Mouse (Mus musculus) MEL (cell line): ENCODE measurements around the gene Lrrk1. TPM values are rescaled to one million over a fixed set of nuclear protein-coding genes. Genes with fewer than 3 reads are reported as not detected.

ENCODE experiments used
- DNase-seq: peaks from one replicate; pipeline ENCODE4 v3.0.0; 2011; ENCODE audit warnings: low read depth, low spot score
- H3K27ac ChIP-seq: 2 replicates; pipeline ENCODE4 v1.5.1; 2012; ENCODE audit warnings: low read depth, mild to moderate bottlenecking, control low read depth, low read length, moderate library complexity; ENCODE audit not compliant: control insufficient read depth
- H3K27me3 ChIP-seq, 2 experiments: fragments of 150-350 bp in 1 of 2; sonication (generic) in 1 of 2; 2 replicates each; pipeline ENCODE4 v1.6.1; 2012; ENCODE audit warnings: low read length in 2 of 2, mild to moderate bottlenecking in 2 of 2, improper control_type of control experiment in 1 of 2, moderate library complexity in 1 of 2; ENCODE audit not compliant: insufficient read depth in 2 of 2, control insufficient read depth in 1 of 2
- H3K36me3 ChIP-seq, 2 experiments: 2 replicates each; pipeline ENCODE4 v1.6.1; 2012 to 2014; ENCODE audit warnings: low read length in 2 of 2, improper control_type of control experiment in 1 of 2, inconsistent platforms in 1 of 2, mild to moderate bottlenecking in 1 of 2; ENCODE audit not compliant: insufficient read depth in 2 of 2, control insufficient read depth in 1 of 2
- H3K4me1 ChIP-seq, 2 experiments: fragments of 150-350 bp in 1 of 2; sonication (generic) in 1 of 2; 2 replicates each; pipeline ENCODE4 v1.6.1; 2012; ENCODE audit warnings: low read length in 2 of 2, improper control_type of control experiment in 1 of 2, mild to moderate bottlenecking in 1 of 2; ENCODE audit not compliant: insufficient read depth in 2 of 2, control insufficient read depth in 1 of 2
- H3K4me3 ChIP-seq, 2 experiments: fragments of 150-350 bp in 1 of 2; sonication (generic) in 1 of 2; 2 replicates each; pipeline ENCODE4 v1.5.1; 2012; ENCODE audit warnings: low read depth in 2 of 2, low read length in 2 of 2, mild to moderate bottlenecking in 2 of 2, moderate library complexity in 2 of 2, control low read depth in 1 of 2, improper control_type of control experiment in 1 of 2; ENCODE audit not compliant: control insufficient read depth in 1 of 2, insufficient read depth in 1 of 2
- H3K79me2 ChIP-seq: 2 replicates; pipeline ENCODE4 v1.6.1; 2012; ENCODE audit warnings: mild to moderate bottlenecking, low read length, moderate library complexity; ENCODE audit not compliant: control insufficient read depth, poor library complexity, insufficient read depth
- H3K9ac ChIP-seq: 2 replicates; pipeline ENCODE4 v1.6.1; 2012; ENCODE audit warnings: low read depth, mild to moderate bottlenecking, control low read depth, low read length, moderate library complexity; ENCODE audit not compliant: control insufficient read depth, poor library complexity, severe bottlenecking
- H3K9me3 ChIP-seq: fragments of 150-350 bp; sonication (generic); replicated peaks from 2 replicates; pipeline ENCODE4 v1.6.1; 2012; ENCODE audit warnings: mild to moderate bottlenecking, low read length, improper control_type of control experiment, moderate library complexity; ENCODE audit not compliant: insufficient read depth
- CTCF ChIP-seq, 3 experiments: IDR thresholded peaks in 2 of 3; conservative IDR thresholded peaks in 1 of 3; 2 replicates each; pipeline ENCODE4 v1.5.1; 2011 to 2012; ENCODE audit warnings: low read length in 3 of 3, low read depth in 2 of 3, mild to moderate bottlenecking in 2 of 3, improper control_type of control experiment in 1 of 3, inconsistent platforms in 1 of 3, mixed read lengths in 1 of 3, moderate library complexity in 1 of 3; ENCODE audit not compliant: control insufficient read depth in 1 of 3, insufficient read depth in 1 of 3, poor library complexity in 1 of 3, severe bottlenecking in 1 of 3
- ETS1 ChIP-seq: IDR thresholded peaks from 2 replicates; pipeline ENCODE4 v1.6.1; 2012; ENCODE audit warnings: low read depth, mild to moderate bottlenecking, inconsistent platforms, low read length, improper control_type of control experiment, moderate library complexity
- GABPA ChIP-seq: IDR thresholded peaks from 2 replicates; pipeline ENCODE4 v1.6.1; 2012; ENCODE audit warnings: low read depth, mild to moderate bottlenecking, inconsistent platforms, low read length, improper control_type of control experiment, moderate library complexity
- HCFC1 ChIP-seq: IDR thresholded peaks from 2 replicates; pipeline ENCODE4 v1.6.1; 2012; ENCODE audit warnings: low read depth, mild to moderate bottlenecking, inconsistent platforms, low read length, improper control_type of control experiment, moderate library complexity
- KAT2A ChIP-seq: conservative IDR thresholded peaks from 2 replicates; pipeline ENCODE4 v1.6.1; 2012; ENCODE audit warnings: low read depth, low read length, improper control_type of control experiment, inconsistent platforms
- MAFK ChIP-seq: IDR thresholded peaks from 2 replicates; pipeline ENCODE4 v1.6.1; 2011; ENCODE audit warnings: low read depth, mild to moderate bottlenecking, low read length, improper control_type of control experiment, borderline replicate concordance
- MAX ChIP-seq: IDR thresholded peaks from 2 replicates; pipeline ENCODE4 v1.6.1; 2011; ENCODE audit warnings: low read length, improper control_type of control experiment
- MYB ChIP-seq: IDR thresholded peaks from 2 replicates; pipeline ENCODE4 v1.6.1; 2011; ENCODE audit warnings: mild to moderate bottlenecking, low read depth, low read length, improper control_type of control experiment
- NRF1 ChIP-seq: IDR thresholded peaks from 2 replicates; pipeline ENCODE4 v1.6.1; 2014; ENCODE audit warnings: low read depth, mild to moderate bottlenecking, inconsistent platforms, low read length, improper control_type of control experiment, moderate library complexity; ENCODE audit not compliant: poor library complexity, insufficient read depth, severe bottlenecking
- TAL1 ChIP-seq: IDR thresholded peaks from 2 replicates; pipeline ENCODE4 v1.6.1; 2012; ENCODE audit warnings: mild to moderate bottlenecking, inconsistent platforms, low read length, moderate library complexity, mixed read lengths
- UBTF ChIP-seq: IDR thresholded peaks from 2 replicates; pipeline ENCODE4 v1.6.1; 2012; ENCODE audit warnings: low read depth, mild to moderate bottlenecking, inconsistent platforms, low read length, improper control_type of control experiment, moderate library complexity, borderline replicate concordance; ENCODE audit not compliant: insufficient read depth
- ZKSCAN1 ChIP-seq: IDR thresholded peaks from 2 replicates; pipeline ENCODE4 v1.6.1; 2012; ENCODE audit warnings: low read depth, mild to moderate bottlenecking, inconsistent platforms, low read length, improper control_type of control experiment, moderate library complexity
- ZMIZ1 ChIP-seq: IDR thresholded peaks from 2 replicates; pipeline ENCODE4 v1.6.1; 2012; ENCODE audit warnings: low read depth, mild to moderate bottlenecking, inconsistent platforms, low read length, improper control_type of control experiment, moderate library complexity
- polyA plus RNA-seq, 2 experiments: library from polyadenylated mRNA; stranded (reverse) in 1 of 2; unstranded in 1 of 2; fragments of >175 nt in 1 of 2; fragments of >200 nt in 1 of 2; gene quantifications; 2 replicates each; pipeline versions ENCODE4 v1.2.1 to v1.2.4; 2012; ENCODE audit warnings: low replicate concordance in 2 of 2, low read depth in 1 of 2; ENCODE audit not compliant: insufficient read length in 2 of 2, insufficient read depth in 1 of 2, missing spikeins in 1 of 2
- total RNA-seq: library from RNA; depleted of rRNA; stranded (reverse); fragments of 300-350 nt; gene quantifications from 2 replicates; pipeline ENCODE4 v1.2.3, GENCODE M21; 2012

Gene Lrrk1
- total and polyA plus RNA-seq, 3 experiments: 9.1 to 19.1 TPM; not detected in 1

GRCm38 (mm10) chr7:66409433-66409832 is 21.3 kb upstream of the Lrrk1 start (continued):
- TF ChIP-seq NRF1 (no peak), ZKSCAN1 (no peak), ETS1 (no peak), MAX (no peak), UBTF (no peak), GABPA (no peak)
- TF ChIP-seq, all 39 proteins: peak for 4

- H3K79me2 ChIP-seq: no peaks in the 10 kb centered on the region
- DNase-seq: no peak
- no peaks in the 10 kb centered on the region for H3K36me3 ChIP-seq
- no peak for TF ChIP-seq KAT2A
- no peak for TF ChIP-seq MYB
- no peak for TF ChIP-seq TAL1
- H3K27me3 ChIP-seq: peaks cover 2 to 6% of the 10 kb centered on the region in 2 experiments; a peak in 3 of 4 replicates
- H3K4me1 ChIP-seq: no peaks in the 10 kb centered on the region
- no peak overlapping the region for H3K27ac ChIP-seq
- no peak overlapping the region for H3K4me3 ChIP-seq
- no peak overlapping the region for H3K9ac ChIP-seq
- H3K9me3 ChIP-seq: no peaks in the 10 kb centered on the region
These were observed 18.8 kb upstream of the Lrrk1 start for GRCm38 (mm10) chr7:66406971-66407370.

GRCm38 (mm10) chr7:66405951-66406721 is 18.0 kb upstream of the Lrrk1 start:
- TF ChIP-seq HCFC1: no peak
- no peak for TF ChIP-seq CTCF (IDR thresholded peaks at IDR 0.05 in 2 of 3, conservative IDR thresholded peaks at IDR 0.05 in 1 of 3; ENCODE audit: control insufficient read depth in 1 of 3, insufficient read depth in 1 of 3, low read depth in 2 of 3, low read length in 3 of 3, poor library complexity in 1 of 3, severe bottlenecking in 1 of 3)
- TF ChIP-seq UBTF: no peak
- no peak for TF ChIP-seq ZMIZ1
- TF ChIP-seq MAFK: no peak
- Histone ChIP-seq H3K9ac (no peak overlapping the region), H3K36me3 (no peaks in the 10 kb centered on the region), H3K27me3 (peaks cover 2 to 6% of the 10 kb centered on the region in 2 experiments; a peak in 3 of 4 replicates), H3K9me3 (no peaks in the 10 kb centered on the region), H3K79me2 (no peaks in the 10 kb centered on the region), H3K4me1 (no peaks in the 10 kb centered on the region), H3K4me3 (no peak overlapping the region), H3K27ac (no peak overlapping the region)
- no peak for DNase-seq
